Mouse (Mus musculus): ENCODE measurements at regions not wholly inside any gene's neighbourhood (a gene's known extent, or its start where the extent isn't known, plus 50 kb on each side); places are given as distances from the start of the nearest gene placed in this dataset.

DNA sequence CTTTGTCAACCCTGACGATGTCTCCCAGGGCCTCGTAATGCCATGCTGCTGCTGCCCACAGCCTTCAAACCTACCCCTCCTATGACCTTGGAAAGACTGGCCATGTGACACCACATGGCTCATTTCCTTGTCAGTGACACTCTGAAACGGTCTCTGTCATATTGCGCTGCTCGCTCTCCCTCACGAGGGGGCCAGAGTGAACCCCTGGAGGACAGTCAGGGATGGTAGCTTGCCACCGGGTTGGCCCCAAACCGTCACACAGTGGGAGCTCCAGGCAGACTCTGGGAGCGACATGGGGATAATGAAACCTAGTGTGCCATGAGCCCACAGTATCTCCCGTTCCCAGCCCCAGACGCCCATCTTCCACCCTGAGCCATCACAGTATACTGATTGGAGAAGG, 188.8 kb downstream of the Bmp7 start:
- Histone ChIP-seq H3K9me3 (ENCODE audit: low read length) (no peaks in the 10 kb centered on the region), H3K27ac (ENCODE audit: low read depth) (no peak overlapping the region), H3K36me3 (replicated peaks; ENCODE audit: insufficient read depth, low read length) (no peaks in the 10 kb centered on the region), H3K27me3 (ENCODE audit: insufficient read depth, low read length) (peaks cover 9% of the 10 kb centered on the region; the same call in 1 of the 2 replicates), H3K4me2 (ENCODE audit: low read depth, low read length) (no peak overlapping the region), H3K9ac (replicated peaks) (no peak overlapping the region), H3K4me3 (ENCODE audit: low read depth, low read length) (no peak overlapping the region), H3K4me1 (ENCODE audit: insufficient read depth) (no peaks in the 10 kb centered on the region)
- ATAC-seq (no peak), DNase-seq (no peak)
- no peak for TF ChIP-seq EP300 (IDR thresholded peaks at IDR 0.05; ENCODE audit: low read depth)
- TF ChIP-seq CTCF (IDR thresholded peaks at IDR 0.05; ENCODE audit: low read depth): no peak
- 79% methylated on average over 11 of the region's 11 CpGs for WGBS (ENCODE audit: insufficient replicate concordance)

GRCm38 (mm10) chr2:172755686-172756471, 184.2 kb downstream of the Bmp7 start:
- H3K4me2 ChIP-seq (ENCODE audit: low read depth, low read length): no peak overlapping the region
- no peak overlapping the region for H3K27ac ChIP-seq (ENCODE audit: low read depth)
- ATAC-seq (no peak), DNase-seq (no peak)
- H3K9ac ChIP-seq (replicated peaks): no peak overlapping the region
- no peaks in the 10 kb centered on the region for H3K4me1 ChIP-seq (ENCODE audit: insufficient read depth)
- H3K9me3 ChIP-seq (ENCODE audit: low read length): no peaks in the 10 kb centered on the region
- WGBS (ENCODE audit: insufficient replicate concordance): 37% methylated on average over 15 of the region's 15 CpGs
- peaks cover 22% of the 10 kb centered on the region for H3K27me3 ChIP-seq (ENCODE audit: insufficient read depth, low read length)
- H3K36me3 ChIP-seq (replicated peaks; ENCODE audit: insufficient read depth, low read length): no peaks in the 10 kb centered on the region
- TF ChIP-seq CTCF (IDR thresholded peaks at IDR 0.05; ENCODE audit: low read depth) (no peak), EP300 (IDR thresholded peaks at IDR 0.05; ENCODE audit: low read depth) (no peak)
- no peak overlapping the region for H3K4me3 ChIP-seq (ENCODE audit: low read depth, low read length)

GRCm38 (mm10) chr2:172756472-172756860, 183.7 kb downstream of the Bmp7 start:
- Histone ChIP-seq H3K9me3 (ENCODE audit: low read length) (no peaks in the 10 kb centered on the region), H3K9ac (replicated peaks) (no peak overlapping the region), H3K4me3 (ENCODE audit: low read depth, low read length) (no peak overlapping the region), H3K4me1 (ENCODE audit: insufficient read depth) (no peaks in the 10 kb centered on the region), H3K27ac (ENCODE audit: low read depth) (no peak overlapping the region), H3K4me2 (ENCODE audit: low read depth, low read length) (no peak overlapping the region), H3K36me3 (replicated peaks; ENCODE audit: insufficient read depth, low read length) (no peaks in the 10 kb centered on the region), H3K27me3 (ENCODE audit: insufficient read depth, low read length) (peaks cover 22% of the 10 kb centered on the region)
- TF ChIP-seq CTCF (IDR thresholded peaks at IDR 0.05; ENCODE audit: low read depth) (no peak), EP300 (IDR thresholded peaks at IDR 0.05; ENCODE audit: low read depth) (no peak)
- 27% methylated on average over 8 of the region's 8 CpGs for WGBS (ENCODE audit: insufficient replicate concordance)
- ATAC-seq (no peak), DNase-seq (no peak)

DNA sequence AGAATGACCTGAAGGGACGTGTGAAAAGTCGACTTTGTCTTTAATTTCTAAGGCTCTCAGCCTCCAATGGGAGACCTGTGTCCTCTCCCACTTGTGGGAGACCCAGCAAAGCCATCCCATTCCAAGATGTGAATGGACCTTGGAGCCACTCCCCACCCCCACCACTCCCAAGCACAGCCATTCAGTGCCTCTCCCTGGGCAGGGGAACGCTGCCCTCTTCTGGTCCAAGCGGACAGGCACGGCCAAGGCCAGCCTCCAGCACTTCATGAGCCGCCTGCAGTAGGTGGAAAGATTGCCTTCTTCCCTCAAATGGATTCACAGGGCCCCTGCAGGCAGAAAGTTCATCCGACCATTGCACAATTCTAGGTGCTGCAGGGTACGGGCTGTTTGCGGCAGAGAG, 181.6 kb downstream of the Bmp7 start:
- no peak overlapping the region for H3K4me2 ChIP-seq (ENCODE audit: low read depth, low read length)
- H3K4me1 ChIP-seq (ENCODE audit: insufficient read depth): no peaks in the 10 kb centered on the region
- TF ChIP-seq EP300 (IDR thresholded peaks at IDR 0.05; ENCODE audit: low read depth) (no peak), CTCF (IDR thresholded peaks at IDR 0.05; ENCODE audit: low read depth) (peak; percentile 65)
- no peak for ATAC-seq
- peak; percentile 26 for DNase-seq
- WGBS (ENCODE audit: insufficient replicate concordance): 6% methylated on average over 9 of the region's 9 CpGs
- no peak overlapping the region for H3K4me3 ChIP-seq (ENCODE audit: low read depth, low read length)
- no peaks in the 10 kb centered on the region for H3K9me3 ChIP-seq (ENCODE audit: low read length)
- H3K36me3 ChIP-seq (replicated peaks; ENCODE audit: insufficient read depth, low read length): no peaks in the 10 kb centered on the region
- H3K27me3 ChIP-seq (ENCODE audit: insufficient read depth, low read length): peaks cover 19% of the 10 kb centered on the region
- H3K27ac ChIP-seq (ENCODE audit: low read depth): no peak overlapping the region
- no peak overlapping the region for H3K9ac ChIP-seq (replicated peaks)

DNA sequence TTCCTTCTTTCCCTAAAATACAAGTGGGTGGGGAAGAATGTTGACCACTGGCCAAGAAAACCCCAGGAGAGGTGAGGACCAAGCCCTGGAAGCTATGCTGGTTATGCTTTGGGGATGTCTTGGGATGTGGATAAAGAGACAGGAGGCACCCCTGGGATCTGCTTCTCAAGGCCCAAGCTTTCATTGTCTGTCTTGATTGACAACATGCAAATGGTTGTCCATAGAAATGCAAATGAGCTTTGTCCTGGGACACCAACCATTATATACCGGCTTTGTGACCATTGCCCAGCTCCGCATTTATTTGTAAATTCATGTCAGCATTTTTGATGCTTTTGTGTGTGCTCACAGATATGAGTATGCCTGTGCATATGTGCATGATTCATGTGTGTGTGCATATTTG, 174.9 kb downstream of the Bmp7 start:
- no peak overlapping the region for H3K4me3 ChIP-seq (ENCODE audit: low read depth, low read length)
- 89% methylated on average over 2 of the region's 2 CpGs for WGBS (ENCODE audit: insufficient replicate concordance)

GRCm38 (mm10) chr2:172766403-172766802, 173.7 kb downstream of the Bmp7 start:
- no peaks in the 10 kb centered on the region for H3K36me3 ChIP-seq (replicated peaks; ENCODE audit: insufficient read depth, low read length)
- H3K4me2 ChIP-seq (ENCODE audit: low read depth, low read length): no peak overlapping the region
- ATAC-seq (no peak), DNase-seq (no peak)
- no peaks in the 10 kb centered on the region for H3K4me1 ChIP-seq (ENCODE audit: insufficient read depth)
- TF ChIP-seq CTCF (IDR thresholded peaks at IDR 0.05; ENCODE audit: low read depth): no peak
- TF ChIP-seq EP300 (IDR thresholded peaks at IDR 0.05; ENCODE audit: low read depth): no peak
- 59% methylated on average over 7 of the region's 7 CpGs for WGBS (ENCODE audit: insufficient replicate concordance)
- no peak overlapping the region for H3K4me3 ChIP-seq (ENCODE audit: low read depth, low read length)
- H3K27me3 ChIP-seq (ENCODE audit: insufficient read depth, low read length): 0 out of 2 replicates have a peak, but pooled peaks cover 2% of the 10 kb centered on the region
- H3K27ac ChIP-seq (ENCODE audit: low read depth): no peak overlapping the region
- H3K9ac ChIP-seq (replicated peaks): no peak overlapping the region
- H3K9me3 ChIP-seq (ENCODE audit: low read length): no peaks in the 10 kb centered on the region

More for the DNA sequence above, 174.9 kb downstream of the Bmp7 start:
- ATAC-seq: no peak
- TF ChIP-seq EP300 (IDR thresholded peaks at IDR 0.05; ENCODE audit: low read depth): no peak
- no peak for TF ChIP-seq CTCF (IDR thresholded peaks at IDR 0.05; ENCODE audit: low read depth)
- Histone ChIP-seq H3K9ac (replicated peaks) (no peak overlapping the region), H3K4me1 (ENCODE audit: insufficient read depth) (no peaks in the 10 kb centered on the region), H3K36me3 (replicated peaks; ENCODE audit: insufficient read depth, low read length) (no peaks in the 10 kb centered on the region), H3K4me2 (ENCODE audit: low read depth, low read length) (no peak overlapping the region), H3K27ac (ENCODE audit: low read depth) (no peak overlapping the region), H3K9me3 (ENCODE audit: low read length) (no peaks in the 10 kb centered on the region), H3K27me3 (ENCODE audit: insufficient read depth, low read length) (0 out of 2 replicates have a peak, but pooled peaks cover 2% of the 10 kb centered on the region)
- DNase-seq: no peak

Measured in liver, postnatal 0 days (tissue).